Mouse (Mus musculus) ovary, postnatal 36 days (tissue): ENCODE results near the gene Celf5.

Source experiments
- DNase-seq: peaks from one replicate; pipeline ENCODE4 v3.0.0; 2022; ENCODE audit warnings: low spot score, mixed read lengths

Gene Celf5

DNA sequence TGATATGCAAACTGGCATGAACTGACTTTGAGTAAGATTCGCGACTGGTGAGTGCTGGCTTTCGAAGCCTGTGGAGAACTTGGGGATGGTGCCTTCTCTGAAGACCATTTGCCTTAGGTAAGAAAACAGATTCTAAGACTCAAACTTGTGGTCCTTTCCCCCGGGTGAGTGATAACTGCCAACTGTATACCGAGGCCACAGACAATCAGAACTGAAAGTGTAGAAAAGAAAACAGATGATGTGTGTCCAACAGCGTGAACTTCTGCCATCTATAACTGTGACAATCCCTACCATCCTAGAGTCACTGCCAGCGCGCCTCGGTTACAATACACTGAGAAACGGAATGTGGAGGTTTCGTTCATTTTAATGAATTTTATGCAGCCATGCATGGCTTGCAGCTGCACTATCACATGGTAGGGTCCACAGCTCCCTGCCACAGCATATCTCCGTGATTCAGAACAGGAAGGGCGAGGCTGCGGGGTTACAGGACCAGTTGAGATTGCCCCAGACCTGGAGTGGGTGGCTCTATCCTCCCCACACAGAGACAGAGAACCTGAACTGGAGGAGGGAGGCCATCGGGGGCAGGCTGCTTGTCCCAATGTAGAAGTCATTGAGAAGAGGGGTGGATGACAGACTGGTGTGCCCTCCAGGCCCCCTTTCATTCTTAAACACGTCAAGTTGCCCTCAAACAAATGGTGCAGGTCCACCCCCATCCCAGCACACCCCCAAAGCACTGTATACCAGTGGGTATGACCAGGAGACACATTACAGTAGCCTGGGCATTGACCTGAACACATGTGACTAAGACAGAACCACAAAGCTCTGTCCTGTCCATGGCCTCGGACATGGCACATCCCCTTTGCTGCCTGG, 15.1 kb upstream of the Celf5 start:
- no peak for DNase-seq

DNA sequence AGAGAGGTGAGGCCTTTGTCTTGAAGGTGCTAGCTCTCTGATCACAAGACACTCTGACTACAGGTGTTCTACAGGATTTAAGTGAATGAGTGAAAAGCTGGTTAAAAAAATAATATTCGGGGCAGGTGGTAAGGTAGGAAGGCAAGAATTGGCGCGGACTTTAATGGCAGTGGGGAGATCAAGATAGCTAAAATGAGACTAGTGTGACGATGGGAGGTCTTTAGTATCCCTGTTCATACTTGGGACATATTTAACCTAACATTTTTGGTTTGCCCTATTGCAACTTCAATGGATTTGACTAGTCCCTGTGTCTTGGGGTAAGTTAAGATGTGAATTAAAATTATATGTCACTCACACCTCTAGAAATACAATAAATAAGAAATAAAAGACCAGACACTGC, 14.5 kb upstream of the Celf5 start:
- DNase-seq: no peak

DNA sequence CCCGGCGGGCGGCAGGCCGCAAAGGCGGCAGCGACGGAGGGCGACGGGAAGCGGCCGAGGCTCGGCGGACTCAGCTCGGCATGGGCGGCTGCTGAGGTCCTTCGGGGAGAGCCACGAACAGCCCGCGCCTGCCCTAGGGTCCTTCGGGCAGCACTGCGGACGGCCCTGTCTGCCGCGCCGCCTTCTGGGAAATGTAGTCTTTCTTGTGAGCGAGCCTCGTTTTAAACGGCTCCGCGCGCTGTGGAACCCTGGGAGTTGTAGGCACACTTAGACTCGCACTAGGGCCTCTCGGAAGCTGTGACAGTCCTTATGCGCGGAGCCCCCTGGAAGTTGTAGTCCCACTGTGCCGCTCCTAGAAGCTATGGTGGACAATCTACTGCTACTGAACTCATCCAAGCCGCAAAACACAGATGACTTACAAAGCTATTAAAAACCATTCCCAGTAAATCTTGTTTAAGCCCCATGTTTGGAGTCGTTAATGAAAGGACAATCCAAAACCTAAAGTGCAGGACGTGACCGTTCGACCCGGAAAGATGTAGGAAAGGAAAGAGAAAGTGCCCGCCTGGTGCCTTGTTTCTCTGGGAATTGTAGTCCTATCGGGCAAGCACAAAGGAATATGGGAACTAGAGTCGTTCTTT, 13.9 kb upstream of the Celf5 start, which contains the start of gene Ncln:
Ncln (minus strand) TSS at position 129 of the 638 bp plus-strand sequence.
- peak; percentile 97 for DNase-seq

- no peak for DNase-seq
Observed at GRCm38 (mm10) chr10:81495616-81496263, 13.2 kb upstream of the Celf5 start.

GRCm38 (mm10) chr10:81495151-81495550, 12.6 kb upstream of the Celf5 start:
- DNase-seq: no peak

GRCm38 (mm10) chr10:81494260-81495041, 11.9 kb upstream of the Celf5 start:
- DNase-seq: no peak

DNA sequence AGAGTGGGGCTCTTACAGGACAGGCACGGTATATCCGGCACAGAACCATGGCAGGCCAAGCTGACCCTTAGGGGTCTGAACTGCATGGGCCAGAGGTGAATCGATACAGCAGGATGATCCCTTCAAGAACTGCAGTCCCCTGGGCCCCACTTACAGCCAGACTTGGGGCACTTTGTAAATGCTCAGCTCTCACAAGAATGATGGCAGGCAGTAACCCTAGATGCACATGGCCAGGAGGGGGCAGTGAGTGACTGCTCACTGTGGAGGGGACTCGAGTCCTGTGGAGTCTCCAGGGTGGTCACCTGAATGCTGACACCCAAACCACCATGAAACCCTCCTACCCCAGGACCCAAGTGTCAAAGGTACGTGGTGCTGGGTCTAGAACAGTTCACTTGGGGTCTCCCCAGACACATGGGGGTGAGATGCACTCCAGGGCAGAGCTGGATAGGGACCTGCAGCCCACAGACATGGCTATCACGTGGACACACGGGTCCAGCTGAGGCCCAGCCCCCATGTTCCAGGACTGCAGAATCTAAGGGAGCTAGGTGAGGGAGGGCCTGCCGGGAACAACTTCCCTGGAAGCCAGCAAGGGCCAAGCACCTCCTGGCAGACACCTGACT, 11.2 kb upstream of the Celf5 start:
- no peak for DNase-seq

GRCm38 (mm10) chr10:81492606-81493240, 10.2 kb upstream of the Celf5 start:
- DNase-seq: no peak

DNA sequence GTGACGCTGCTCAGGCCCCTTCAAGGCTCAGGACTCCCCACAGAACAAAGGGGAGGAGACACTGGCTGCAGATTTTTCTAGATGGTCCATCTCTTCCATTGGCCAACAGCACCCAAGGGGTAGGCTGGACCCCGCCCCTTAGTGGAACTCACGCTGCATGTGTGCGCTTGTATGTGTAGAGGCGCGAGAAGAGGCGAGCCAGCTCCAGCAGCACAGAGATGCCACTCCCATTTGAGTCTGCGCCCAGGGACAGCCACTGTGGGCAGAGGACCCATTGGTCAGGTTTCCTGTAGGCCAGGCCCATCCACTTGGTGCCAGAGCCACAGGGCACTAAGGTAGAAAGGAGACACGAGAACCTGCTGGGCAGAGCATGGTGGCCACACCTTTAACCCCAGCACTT, 8.5 kb upstream of the Celf5 start:
- no peak for DNase-seq

DNA sequence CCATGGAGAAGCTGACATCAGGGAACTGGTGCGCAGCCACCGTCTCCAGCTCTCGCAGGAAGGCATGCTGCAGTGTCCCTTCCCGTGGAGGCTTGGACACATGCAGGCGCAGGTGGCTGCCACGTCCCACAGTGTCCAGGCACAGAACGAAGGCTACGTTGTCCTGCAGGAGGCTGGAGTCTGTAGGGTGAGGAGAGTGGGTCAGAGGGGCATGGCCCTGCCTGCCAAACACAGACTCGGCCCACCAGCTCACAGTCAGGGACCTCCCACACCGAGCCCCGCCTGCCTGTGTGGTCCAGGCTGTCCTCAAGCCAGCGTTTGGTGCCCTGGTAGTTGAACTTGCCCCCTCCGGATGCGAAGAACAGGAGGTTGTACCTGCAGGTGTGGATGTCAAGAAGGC, 7.4 kb upstream of the Celf5 start:
- DNase-seq: no peak

GRCm38 (mm10) chr10:81488081-81488480, 5.6 kb upstream of the Celf5 start:
- DNase-seq: no peak

- DNase-seq: no peak
Observed at GRCm38 (mm10) chr10:81486496-81486895, 4.0 kb upstream of the Celf5 start.

GRCm38 (mm10) chr10:81485479-81486018, 3.0 kb upstream of the Celf5 start:
- DNase-seq: no peak

DNA sequence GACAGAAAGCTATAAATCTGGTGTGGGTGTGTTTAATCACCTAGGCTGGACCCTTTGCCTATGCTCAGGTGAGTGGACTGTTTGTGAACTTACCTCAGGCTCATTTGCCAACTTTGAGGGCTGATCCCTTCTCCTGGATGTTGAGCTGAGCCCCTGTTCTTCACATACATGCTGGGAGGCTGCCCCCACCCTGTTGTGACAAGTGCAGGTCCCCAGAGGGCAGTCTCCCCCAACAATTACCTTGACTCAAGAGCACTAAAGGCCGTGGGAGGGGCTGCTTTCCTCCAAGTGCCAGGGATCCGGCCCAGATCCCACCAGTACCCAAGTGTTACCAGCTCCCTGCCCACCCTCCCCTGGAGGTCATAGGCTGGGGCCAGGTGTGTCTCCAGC, 2.5 kb upstream of the Celf5 start:
- no peak for DNase-seq

DNA sequence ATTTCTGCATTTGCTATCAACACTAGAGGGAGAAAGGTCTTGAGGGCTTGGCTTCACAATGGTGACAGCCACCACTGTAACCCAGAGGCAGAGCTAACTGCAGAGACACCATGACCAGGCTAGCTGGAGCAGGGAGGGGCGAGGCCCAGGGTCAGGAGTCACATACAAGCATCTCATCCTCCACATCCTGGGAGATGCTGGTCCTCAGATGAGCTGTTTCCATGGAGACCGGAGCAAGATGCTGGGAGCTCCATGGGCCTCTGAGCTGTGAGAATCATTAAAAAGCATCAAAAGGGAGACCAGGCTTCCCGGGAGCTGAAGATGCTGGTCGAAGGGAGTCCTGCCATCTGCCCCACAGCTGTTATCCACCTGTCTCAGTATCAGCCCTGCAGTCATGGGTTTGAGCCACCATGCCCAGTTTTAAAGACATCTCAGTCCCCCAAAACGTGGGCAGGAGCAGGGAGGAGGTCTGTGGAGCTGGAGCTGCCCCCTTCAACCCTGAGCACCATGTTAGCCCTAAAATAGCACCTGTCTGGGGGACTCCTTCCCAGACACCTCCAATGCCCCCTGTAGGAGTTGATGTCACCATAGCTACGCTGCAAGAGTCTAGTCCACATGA, 2.0 kb upstream of the Celf5 start:
- no peak for DNase-seq

DNA sequence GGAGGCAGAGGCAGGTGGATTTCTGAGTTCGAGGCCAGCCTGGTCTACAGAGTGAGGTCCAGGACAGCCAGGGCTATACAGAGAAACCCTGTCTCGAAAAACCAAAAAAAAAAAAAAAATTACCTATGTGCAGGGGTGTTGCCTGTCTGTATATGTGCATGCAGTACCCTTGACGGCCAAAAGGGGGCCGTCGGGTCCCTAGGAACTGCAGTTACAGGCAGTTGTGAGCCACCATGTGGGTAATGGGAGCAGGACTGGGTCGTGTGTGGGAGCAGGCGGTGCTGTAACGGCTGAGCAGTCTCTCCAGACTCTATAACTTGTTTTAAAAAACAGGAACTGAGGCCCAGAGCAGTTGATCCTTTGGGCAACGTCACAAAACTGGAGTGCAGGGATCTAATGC, 1.5 kb upstream of the Celf5 start:
- no peak for DNase-seq

- DNase-seq: no peak
Observed at GRCm38 (mm10) chr10:81481605-81482532, 640 bp downstream of the Celf5 start.

DNA sequence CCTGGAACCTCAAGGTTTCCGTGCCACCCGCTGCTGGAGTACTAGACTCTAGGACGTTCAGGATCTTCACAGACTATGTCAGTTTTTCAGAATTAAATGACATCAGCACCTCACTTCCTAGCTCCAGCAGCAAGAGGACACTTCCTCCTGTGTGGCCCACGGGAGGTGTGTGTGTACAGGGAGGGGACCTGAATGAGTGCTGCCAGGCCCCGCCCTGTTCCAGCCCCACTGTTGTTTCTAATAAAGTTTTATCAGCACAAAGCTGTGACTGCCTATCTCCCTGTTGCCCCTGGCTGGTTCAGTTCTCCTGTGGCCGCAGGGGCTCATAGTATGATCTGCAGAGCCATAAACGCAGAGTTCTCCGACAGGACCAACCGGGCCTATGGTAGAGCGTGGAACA, 8.0 kb downstream of the Celf5 start:
- DNase-seq: no peak

GRCm38 (mm10) chr10:81473003-81473451, 9.5 kb downstream of the Celf5 start:
- no peak for DNase-seq
